8 mouse cellular contexts compared by ENCODE assay signal in the genomic region with DNA sequence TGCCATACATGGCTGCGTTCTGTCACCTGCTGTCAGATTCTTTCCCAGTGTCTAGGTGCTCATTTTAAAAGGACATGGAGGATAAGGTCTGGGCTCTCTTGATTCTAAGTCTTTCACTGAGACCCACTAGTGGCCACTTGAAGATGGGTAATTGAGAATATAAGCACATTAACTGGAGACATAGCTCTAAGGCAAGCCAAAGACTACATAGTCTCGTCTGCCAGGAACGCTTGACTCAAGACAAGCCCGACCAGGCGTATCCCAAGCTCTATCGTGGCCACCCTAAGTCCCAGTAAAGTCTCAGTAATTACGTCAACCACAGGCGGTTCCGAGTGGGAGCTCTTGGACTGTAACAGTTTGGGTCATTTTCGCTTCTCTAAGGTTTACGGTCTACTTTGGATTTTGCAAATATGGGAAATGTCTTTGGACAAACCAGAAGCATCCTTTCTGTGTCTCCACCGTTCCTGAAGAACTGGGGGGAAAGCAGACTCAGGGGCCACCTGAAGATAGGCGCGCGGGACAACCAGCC. TPM values are rescaled to one million over a fixed set of nuclear protein-coding genes. Genes with fewer than 3 reads are reported as not detected.
A peak's percentile ranks its signal among the peaks of the same experiment; 100 is the strongest.
DNase-seq lines count a peak whose midpoint lies in the region; ATAC-seq and TF ChIP-seq lines count a peak whose summit lies in the region.

No protein-coding gene starts in this region.

- 0 out of 2 replicates have a peak, but pooled peaks have one; percentile 10 for TF ChIP-seq CTCF in heart, adult 2 months (IDR thresholded peaks at IDR 0.05)
- TF ChIP-seq CTCF in kidney, postnatal 0 days (IDR thresholded peaks at IDR 0.05; ENCODE audit: low read depth), result peak; percentile 25; the same call in 1 of the 2 replicates

- TF ChIP-seq POLR2A in heart, adult 2 months (IDR thresholded peaks at IDR 0.05; ENCODE audit: insufficient read depth, low read depth, low read length), result no peak

- peak overlapping the region; percentile 67 for H3K4me2 ChIP-seq in kidney, postnatal 0 days (ENCODE audit: low read length)
- peak overlapping the region; percentile 81 for H3K4me2 ChIP-seq in midbrain, embryonic 11.5 days

- H3K4me3 ChIP-seq in heart, adult 2 months, result peak overlapping the region; percentile 55
- H3K4me3 ChIP-seq in kidney, postnatal 0 days (replicated peaks; ENCODE audit: low read depth, low read length), result peak overlapping the region; percentile 66
- H3K4me3 ChIP-seq in midbrain, embryonic 11.5 days (ENCODE audit: low read depth, low read length), result peak overlapping the region; percentile 78

- intact Hi-C loops in left cerebral cortex, postnatal 14 days (cut with DNase I), result loop anchor here (2.0 to 5.0 kb wide), 2 partner anchors 36 to 114 kb away; a partner anchor contains a TSS
- intact Hi-C loops in heart, adult 2 months (cut with DNase I), result loop anchor here (5.0 to 10.0 kb wide), 4 partner anchors 49 to 318 kb away; a partner anchor contains a TSS

- peak; percentile 19; the same call in 1 of the 2 replicates for ATAC-seq in kidney, postnatal 0 days (replicated peaks; ENCODE audit: low FRiP score, low read depth)
- ATAC-seq in midbrain, embryonic 11.5 days (ENCODE audit: low FRiP score), result no peak
- no peak for ATAC-seq in monocyte, adult 5-6 weeks (replicated peaks; ENCODE audit: insufficient number of reproducible peaks, low FRiP score, low TSS enrichment, poor library complexity, severe bottlenecking)

- peak overlapping the region; percentile 78 for H3K27ac ChIP-seq in heart, adult 2 months
- H3K27ac ChIP-seq in kidney, postnatal 0 days, result peak overlapping the region; percentile 65
- no peak overlapping the region for H3K27ac ChIP-seq in midbrain, embryonic 11.5 days (ENCODE audit: low read depth, low read length)

- no peaks in the 10 kb centered on the region for H3K9me3 ChIP-seq in kidney, postnatal 0 days (replicated peaks; ENCODE audit: low read length)
- H3K9me3 ChIP-seq in midbrain, embryonic 11.5 days (ENCODE audit: control insufficient read depth, low read length), result no peaks in the 10 kb centered on the region

- H3K36me3 ChIP-seq in heart, adult 2 months (ENCODE audit: control insufficient read depth, insufficient read depth, low read length), result peaks cover 20% of the 10 kb centered on the region; the same call in 1 of the 2 replicates
- no peaks in the 10 kb centered on the region for H3K36me3 ChIP-seq in kidney, postnatal 0 days (ENCODE audit: insufficient read depth, low read length)
- H3K36me3 ChIP-seq in midbrain, embryonic 11.5 days (ENCODE audit: control insufficient read depth, insufficient read depth, low read length), result no peaks in the 10 kb centered on the region

- peak; percentile 10 to 28 for DNase-seq in left cerebral cortex, postnatal 14 days (ENCODE audit: low spot score in 2 of 2)
- DNase-seq in left cerebral cortex, adult 11 months (ENCODE audit: low spot score), result no peak
- peak; percentile 19 for DNase-seq in c-Kit-positive CD71-positive TER-119-positive erythroid progenitor cells, embryonic 14.5 days (ENCODE audit: low spot score)
- DNase-seq in heart, adult 2 months, result peak in 1 of 2 experiments; percentile 40
- peak; percentile 74 for DNase-seq in kidney, postnatal 0 days (ENCODE audit: low spot score)
- DNase-seq in midbrain, embryonic 11.5 days (ENCODE audit: low spot score, missing footprints), result peak; percentile 97
- no peak for DNase-seq in yolk sac, embryonic 10.5 days (ENCODE audit: low spot score)

- 4% methylated on average over 15 of the region's 15 CpGs for WGBS in heart, adult 2 months
- 5% methylated on average over 15 of the region's 15 CpGs for WGBS in kidney, postnatal 0 days
- WGBS in midbrain, embryonic 11.5 days, result 10% methylated on average over 15 of the region's 15 CpGs

- H3K79me2 ChIP-seq in heart, adult 2 months (replicated peaks; ENCODE audit: control insufficient read depth, insufficient read depth, low read length), result no peaks in the 10 kb centered on the region

- H3K27me3 ChIP-seq in heart, adult 2 months (ENCODE audit: control insufficient read depth, insufficient read depth, low read length), result no peaks in the 10 kb centered on the region
- H3K27me3 ChIP-seq in kidney, postnatal 0 days (ENCODE audit: insufficient read depth, low read length), result no peaks in the 10 kb centered on the region
- no peaks in the 10 kb centered on the region for H3K27me3 ChIP-seq in midbrain, embryonic 11.5 days (ENCODE audit: control insufficient read depth, insufficient read depth, low read length)

- TF ChIP-seq EP300 in heart, adult 2 months (IDR thresholded peaks at IDR 0.05; ENCODE audit: insufficient read depth, low read depth, low read length), result no peak

- H3K4me1 ChIP-seq in heart, adult 2 months (ENCODE audit: control insufficient read depth, insufficient read depth, low read length), result peaks cover 13% of the 10 kb centered on the region
- 0 out of 2 replicates have a peak, but pooled peaks cover 6% of the 10 kb centered on the region for H3K4me1 ChIP-seq in kidney, postnatal 0 days (replicated peaks; ENCODE audit: insufficient read depth, low read length)
- peaks cover 14% of the 10 kb centered on the region; the same call in 1 of the 2 replicates for H3K4me1 ChIP-seq in midbrain, embryonic 11.5 days (ENCODE audit: control insufficient read depth, insufficient read depth, low read length)

- H3K9ac ChIP-seq in heart, adult 2 months (ENCODE audit: low read depth, low read length), result peak overlapping the region; percentile 71
- H3K9ac ChIP-seq in kidney, postnatal 0 days (ENCODE audit: low read depth, low read length), result peak overlapping the region; percentile 75
- H3K9ac ChIP-seq in midbrain, embryonic 11.5 days (ENCODE audit: low read length), result peak overlapping the region; percentile 88

RNA-seq across cellular contexts. Expression of a gene that starts 0.9 kb away (rescaled TPM):
- 10 to 100 TPM; 46.2 to 48.6 TPM for total RNA-seq in left cerebral cortex, postnatal 14 days (2021)
- 10 to 100 TPM; 11.2 to 12.7 TPM for total RNA-seq in heart, adult 2 months (2021)
- 4.9 and 7.7 TPM in 2 replicates for polyA plus RNA-seq in heart, adult 2 months (2012; rRNA removed)
- polyA plus RNA-seq in kidney, postnatal 0 days (2015; fragmentation: Nextera tagmentation; extraction: Ambion mirVana), result 6.1 and 8.1 TPM in 2 replicates
- polyA plus RNA-seq in midbrain, embryonic 11.5 days (2014; fragmentation: Nextera tagmentation; extraction: Ambion mirVana), result 11.7 and 12.5 TPM in 2 replicates
- 17.6 to 26.8 TPM (median 25.0 TPM) in 3 replicates for total RNA-seq in monocyte, adult 5-6 weeks (2017)

RNA-seq across cellular contexts. Expression of a gene that starts 53.7 kb away (rescaled TPM):
- not detected for total RNA-seq in left cerebral cortex, postnatal 14 days (2021)
- not detected for total RNA-seq in heart, adult 2 months (2021)
- not detected in 2 replicates for polyA plus RNA-seq in heart, adult 2 months (2012; rRNA removed)
- not detected in 2 replicates for polyA plus RNA-seq in kidney, postnatal 0 days (2015; fragmentation: Nextera tagmentation; extraction: Ambion mirVana)
- not detected in 2 replicates for polyA plus RNA-seq in midbrain, embryonic 11.5 days (2014; fragmentation: Nextera tagmentation; extraction: Ambion mirVana)
- 1.4 TPM in 1 of 3 replicates, not detected in the others for total RNA-seq in monocyte, adult 5-6 weeks (2017)

Comparison
In these comparisons a context has a peak if more than half of its experiments do, and no peak if none do; other contexts are left out.
1. DNase-seq: peak in left cerebral cortex, postnatal 14 days (2 of 2), c-Kit-positive CD71-positive TER-119-positive erythroid progenitor cells, embryonic 14.5 days (single experiment), kidney, postnatal 0 days (single experiment) and midbrain, embryonic 11.5 days (single experiment); none in left cerebral cortex, adult 11 months (single experiment) and yolk sac, embryonic 10.5 days (single experiment).
2. Peak in every context shown above with its lines, with median percentiles within 50 percentile points of each other: H3K4me3 ChIP-seq and H3K9ac ChIP-seq.